Mouse (Mus musculus) stomach, embryonic 16.5 days (tissue): Measurements from ENCODE around the gene Jmjd1c. TPM values are rescaled to one million over a fixed set of nuclear protein-coding genes. Genes with fewer than 3 reads are reported as not detected.

Experiments
- ATAC-seq: fragments of 200-750 bp; cut with Nextera tagmentation; 2 replicates; pipeline ENCODE4 v1.8.0; 2017; ENCODE audit warnings: moderate number of reproducible peaks, moderate TSS enrichment; ENCODE audit not compliant: insufficient read depth, low FRiP score
- H3K27ac ChIP-seq: fragments of 300-500 bp; sonication (generic); 2 replicates; pipeline ENCODE4 v1.5.1; 2014; ENCODE audit warnings: low read length
- H3K27me3 ChIP-seq: fragments of 300-500 bp; sonication (generic); 2 replicates; pipeline ENCODE4 v1.6.1; 2014; ENCODE audit warnings: low read length, control low read depth, mixed read lengths; ENCODE audit not compliant: control insufficient read depth, insufficient read depth
- H3K36me3 ChIP-seq: fragments of 300-500 bp; sonication (generic); 2 replicates; pipeline ENCODE4 v1.6.1; 2014; ENCODE audit warnings: low read length; ENCODE audit not compliant: control insufficient read depth, insufficient read depth
- H3K4me1 ChIP-seq: fragments of 300-500 bp; sonication (generic); 2 replicates; pipeline ENCODE4 v1.6.1; 2014; ENCODE audit warnings: low read length, control low read depth, mixed read lengths; ENCODE audit not compliant: control insufficient read depth, insufficient read depth
- H3K4me2 ChIP-seq: fragments of 300-500 bp; sonication (generic); 2 replicates; pipeline ENCODE4 v1.6.1; 2014; ENCODE audit warnings: low read depth, low read length, mixed read lengths
- H3K4me3 ChIP-seq: fragments of 300-500 bp; sonication (generic); replicated peaks from 2 replicates; pipeline ENCODE4 v1.5.1; 2014; ENCODE audit warnings: mild to moderate bottlenecking, low read length
- H3K9ac ChIP-seq: fragments of 300-500 bp; sonication (generic); 2 replicates; pipeline ENCODE4 v1.6.1; 2014; ENCODE audit warnings: low read length
- H3K9me3 ChIP-seq: fragments of 300-500 bp; sonication (generic); replicated peaks from 2 replicates; pipeline ENCODE4 v1.6.1; 2016; ENCODE audit warnings: low read length, control low read depth; ENCODE audit not compliant: control insufficient read depth
- WGBS: fragments of 180-500 bp; shearing (Covaris S2); extraction: QIAGEN DNeasy Blood & Tissue Kit; methylation state at CpG from one replicate; pipeline ENCODE4 v1.1.7; 2014; 5-methylcytosine and 5-hydroxymethylcytosine counted together
- polyA plus RNA-seq: library from polyadenylated mRNA; unstranded; fragments of >200 nt; fragmentation: Nextera tagmentation; extraction: Ambion mirVana; gene quantifications from 2 replicates; pipeline ENCODE4 v1.2.1, GENCODE M21; 2015

Gene Jmjd1c
- polyA plus RNA-seq, 1 experiment from 2014 or later = 30.3 TPM

DNA sequence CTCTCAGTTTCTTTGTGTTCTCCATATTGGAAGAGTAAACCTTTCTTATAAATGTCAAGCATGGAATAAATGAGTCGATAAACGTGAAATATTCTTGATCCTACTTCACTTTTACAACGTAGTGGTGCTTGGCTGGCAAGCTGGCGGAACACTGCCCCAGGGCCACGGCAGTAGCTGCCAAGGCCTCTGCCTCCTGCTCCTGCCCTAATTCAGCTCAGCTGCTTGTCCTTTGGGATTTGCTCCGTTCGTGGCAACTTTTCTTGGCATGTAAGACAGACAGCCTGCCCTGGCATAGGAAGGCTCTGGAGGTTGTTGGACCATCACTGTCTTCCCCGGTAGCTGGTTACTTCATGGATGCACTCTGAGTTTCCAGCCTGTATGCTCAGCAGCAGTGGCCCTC, 20.3 kb downstream of the Jmjd1c start:
- H3K27me3 ChIP-seq = no peaks in the 10 kb centered on the region
- no peak overlapping the region for H3K9ac ChIP-seq
- H3K9me3 ChIP-seq = no peaks in the 10 kb centered on the region
- no peak overlapping the region for H3K4me2 ChIP-seq
- no peaks in the 10 kb centered on the region for H3K36me3 ChIP-seq
- WGBS = 67% methylated on average over 8 of the region's 8 CpGs
- H3K4me1 ChIP-seq = peaks cover 16% of the 10 kb centered on the region
- no peak overlapping the region for H3K4me3 ChIP-seq
- ATAC-seq = no peak
- H3K27ac ChIP-seq = no peak overlapping the region; the same call in 1 of the 2 replicates

DNA sequence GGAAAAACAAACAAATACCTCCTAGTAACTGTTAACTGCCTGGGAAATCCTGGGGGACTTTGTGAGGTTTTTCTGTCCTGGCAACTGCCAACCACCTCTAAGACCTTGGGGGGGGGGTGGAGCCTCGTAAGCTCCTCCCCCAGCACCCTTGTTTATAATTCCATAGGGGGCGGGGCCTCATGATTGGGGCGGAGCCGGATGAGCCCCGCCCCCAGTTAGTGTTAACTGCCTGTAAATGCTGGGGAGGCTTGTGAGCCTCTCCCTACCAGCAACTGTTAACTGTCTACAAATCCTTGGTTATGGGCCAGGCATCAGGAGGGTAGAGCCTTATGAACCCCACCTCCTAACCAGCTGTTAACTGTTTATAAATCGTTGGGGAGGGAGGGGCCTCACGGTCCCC, 23.4 kb downstream of the Jmjd1c start:
- no peak overlapping the region for H3K9ac ChIP-seq
- no peaks in the 10 kb centered on the region for H3K9me3 ChIP-seq
- ATAC-seq = no peak
- H3K4me1 ChIP-seq = peaks cover 16% of the 10 kb centered on the region
- 42% methylated on average over 7 of the region's 7 CpGs for WGBS
- H3K27ac ChIP-seq = no peak overlapping the region
- H3K4me2 ChIP-seq = no peak overlapping the region
- H3K36me3 ChIP-seq = no peaks in the 10 kb centered on the region
- no peaks in the 10 kb centered on the region for H3K27me3 ChIP-seq
- no peak overlapping the region for H3K4me3 ChIP-seq

DNA sequence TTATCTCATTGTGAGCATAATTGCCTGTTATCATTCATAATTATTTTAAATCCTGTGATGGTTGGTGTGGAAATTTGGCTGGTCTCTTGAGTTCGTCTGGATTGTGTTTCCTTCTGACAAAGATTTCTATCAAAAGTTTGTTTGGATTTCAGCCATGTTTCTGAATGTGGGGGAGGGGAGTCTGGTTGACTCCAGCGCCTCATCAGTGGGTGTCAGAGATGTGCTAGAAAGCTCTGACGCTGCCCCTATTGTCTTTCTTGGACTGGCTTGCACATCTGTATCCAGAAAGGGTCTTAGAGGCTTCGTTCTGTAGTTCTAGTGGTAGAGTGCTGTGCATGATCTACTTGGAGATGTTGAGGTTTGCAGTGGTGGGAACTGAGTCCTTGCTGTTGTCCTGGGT, 24.3 kb downstream of the Jmjd1c start:
- Histone ChIP-seq H3K36me3 (no peaks in the 10 kb centered on the region), H3K9me3 (no peaks in the 10 kb centered on the region), H3K4me2 (no peak overlapping the region), H3K4me1 (peaks cover 12% of the 10 kb centered on the region), H3K27ac (no peak overlapping the region), H3K27me3 (no peaks in the 10 kb centered on the region), H3K4me3 (no peak overlapping the region), H3K9ac (no peak overlapping the region)
- ATAC-seq = no peak
- 56% methylated on average over 4 of the region's 4 CpGs for WGBS

DNA sequence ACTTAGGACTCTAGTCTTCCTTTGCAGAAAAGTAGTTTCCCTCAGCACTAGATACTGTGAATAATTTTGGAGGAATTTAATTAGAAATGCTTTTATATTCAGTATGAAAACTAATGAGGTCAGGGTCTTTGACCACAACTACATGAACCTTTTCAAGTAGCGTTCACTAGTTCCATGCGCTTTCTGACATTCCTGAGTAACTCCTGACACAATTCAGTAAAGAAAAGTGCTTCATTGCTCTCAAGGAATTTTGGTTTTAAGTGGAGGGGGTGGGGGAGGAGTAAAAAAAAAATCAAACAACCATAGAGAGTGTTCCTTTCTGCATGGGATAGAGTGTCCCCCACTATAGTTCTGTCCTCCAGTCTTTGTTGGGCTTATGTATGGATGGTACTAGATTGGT, 24.7 kb downstream of the Jmjd1c start:
- no peak overlapping the region for H3K9ac ChIP-seq
- 78% methylated on average over 2 of the region's 2 CpGs for WGBS
- ATAC-seq = no peak

DNA sequence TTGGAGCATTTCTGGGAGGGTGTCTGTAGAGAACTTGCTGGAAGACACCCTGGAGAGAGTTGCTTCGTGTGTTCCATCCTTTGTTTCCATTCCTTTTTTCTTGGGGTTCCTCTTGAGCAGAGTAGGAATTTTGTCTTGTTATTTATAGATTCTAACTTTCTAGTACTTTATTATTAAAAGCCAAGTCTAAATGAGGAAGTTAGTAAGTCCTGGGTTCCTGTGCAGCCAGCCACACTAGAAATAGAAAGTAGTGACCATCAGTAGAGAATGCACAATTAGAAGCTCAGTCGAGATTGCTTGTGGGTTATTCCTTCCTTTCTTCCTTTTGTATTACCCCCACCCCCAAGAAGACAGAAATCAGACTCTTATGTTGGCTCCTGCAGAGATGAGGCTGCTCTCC, 27.8 kb downstream of the Jmjd1c start:
- peaks cover 10% of the 10 kb centered on the region; the same call in 1 of the 2 replicates for H3K4me1 ChIP-seq
- 65% methylated on average over 2 of the region's 2 CpGs for WGBS
- ATAC-seq = no peak

More for the DNA sequence above, 24.7 kb downstream of the Jmjd1c start:
- Histone ChIP-seq H3K36me3 (no peaks in the 10 kb centered on the region), H3K4me1 (peaks cover 8% of the 10 kb centered on the region), H3K4me2 (no peak overlapping the region), H3K27ac (no peak overlapping the region), H3K9me3 (no peaks in the 10 kb centered on the region), H3K4me3 (no peak overlapping the region), H3K27me3 (no peaks in the 10 kb centered on the region)

DNA sequence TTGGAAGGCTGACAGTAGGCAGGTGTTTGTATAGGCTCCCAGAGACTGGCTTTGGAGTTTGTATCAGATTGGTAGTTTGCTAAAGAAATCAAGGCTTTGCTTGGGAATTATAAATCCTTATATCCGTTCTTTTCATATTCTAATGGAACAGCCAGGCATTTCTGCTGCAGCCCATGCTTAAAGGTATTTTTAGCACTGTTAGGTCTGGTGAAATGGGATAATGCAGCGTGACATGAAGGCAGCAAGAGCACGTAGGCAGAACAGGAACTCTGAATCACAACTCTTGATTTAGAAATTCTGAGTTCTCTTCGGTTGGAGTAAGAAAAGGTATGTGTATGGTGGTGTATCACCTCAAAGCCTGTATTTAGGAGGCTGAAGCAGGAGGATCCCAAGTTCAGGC, 28.2 kb downstream of the Jmjd1c start:
- H3K4me2 ChIP-seq = no peak overlapping the region
- H3K27ac ChIP-seq = no peak overlapping the region
- H3K4me3 ChIP-seq = no peak overlapping the region
- H3K27me3 ChIP-seq = no peaks in the 10 kb centered on the region
- H3K4me1 ChIP-seq = peaks cover 14% of the 10 kb centered on the region; the same call in 1 of the 2 replicates
- H3K9me3 ChIP-seq = no peaks in the 10 kb centered on the region
- no peak for ATAC-seq
- WGBS = 75% methylated on average over 4 of the region's 4 CpGs
- H3K36me3 ChIP-seq = no peaks in the 10 kb centered on the region
- H3K9ac ChIP-seq = no peak overlapping the region

More for the DNA sequence above, 27.8 kb downstream of the Jmjd1c start:
- Histone ChIP-seq H3K9me3 (no peaks in the 10 kb centered on the region), H3K36me3 (no peaks in the 10 kb centered on the region), H3K4me3 (no peak overlapping the region), H3K4me2 (no peak overlapping the region), H3K27me3 (no peaks in the 10 kb centered on the region), H3K27ac (no peak overlapping the region), H3K9ac (no peak overlapping the region)

DNA sequence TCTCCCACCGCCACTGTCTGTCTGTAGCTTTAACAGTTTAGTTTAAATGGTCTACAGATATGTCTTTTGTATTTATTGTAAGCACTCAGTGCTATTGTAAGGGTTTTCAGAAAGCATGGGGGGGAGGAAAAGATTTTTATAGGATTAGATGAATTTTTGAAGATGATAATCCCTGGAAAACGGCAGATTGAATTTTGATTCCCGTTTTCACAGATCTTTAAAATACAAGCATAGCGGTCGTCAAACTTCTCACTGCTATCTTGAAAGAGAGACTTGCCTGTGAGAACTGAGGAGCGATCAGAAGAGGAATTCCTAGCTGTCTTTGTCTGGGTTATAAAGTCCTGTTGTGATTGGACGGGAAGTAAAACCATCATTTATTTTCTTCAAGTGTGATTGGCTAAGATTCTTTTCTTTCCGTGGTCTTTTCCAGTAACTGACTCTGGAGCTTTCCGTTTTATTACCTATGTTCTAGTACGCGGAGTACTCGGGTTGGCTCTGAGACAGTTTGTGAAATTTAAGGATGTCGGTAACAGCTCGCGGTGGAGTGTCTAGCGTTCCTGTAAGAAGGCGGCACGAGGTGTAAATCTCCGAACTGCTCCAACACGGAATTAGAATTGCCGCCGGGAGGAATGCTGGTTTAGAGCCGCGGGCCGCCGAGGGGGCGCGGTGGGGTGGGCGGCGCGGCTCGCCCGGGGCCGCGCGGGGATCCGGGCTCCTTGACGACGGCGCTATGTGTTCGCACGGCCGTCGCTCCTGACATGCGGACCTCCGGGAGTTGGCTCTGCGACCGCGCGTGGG, 30.3 kb downstream of the Jmjd1c start:
- 1% methylated on average over 41 of the region's 50 CpGs for WGBS
- H3K4me1 ChIP-seq = peaks cover 15% of the 10 kb centered on the region; the same call in 1 of the 2 replicates
- H3K27ac ChIP-seq = peak overlapping the region; percentile 74
- peak overlapping the region; percentile 95 for H3K4me2 ChIP-seq
- no peaks in the 10 kb centered on the region for H3K9me3 ChIP-seq
- peak overlapping the region; percentile 83 for H3K4me3 ChIP-seq
- H3K9ac ChIP-seq = peak overlapping the region; percentile 90
- no peaks in the 10 kb centered on the region for H3K27me3 ChIP-seq
- no peaks in the 10 kb centered on the region for H3K36me3 ChIP-seq
- ATAC-seq = peak; percentile 80

DNA sequence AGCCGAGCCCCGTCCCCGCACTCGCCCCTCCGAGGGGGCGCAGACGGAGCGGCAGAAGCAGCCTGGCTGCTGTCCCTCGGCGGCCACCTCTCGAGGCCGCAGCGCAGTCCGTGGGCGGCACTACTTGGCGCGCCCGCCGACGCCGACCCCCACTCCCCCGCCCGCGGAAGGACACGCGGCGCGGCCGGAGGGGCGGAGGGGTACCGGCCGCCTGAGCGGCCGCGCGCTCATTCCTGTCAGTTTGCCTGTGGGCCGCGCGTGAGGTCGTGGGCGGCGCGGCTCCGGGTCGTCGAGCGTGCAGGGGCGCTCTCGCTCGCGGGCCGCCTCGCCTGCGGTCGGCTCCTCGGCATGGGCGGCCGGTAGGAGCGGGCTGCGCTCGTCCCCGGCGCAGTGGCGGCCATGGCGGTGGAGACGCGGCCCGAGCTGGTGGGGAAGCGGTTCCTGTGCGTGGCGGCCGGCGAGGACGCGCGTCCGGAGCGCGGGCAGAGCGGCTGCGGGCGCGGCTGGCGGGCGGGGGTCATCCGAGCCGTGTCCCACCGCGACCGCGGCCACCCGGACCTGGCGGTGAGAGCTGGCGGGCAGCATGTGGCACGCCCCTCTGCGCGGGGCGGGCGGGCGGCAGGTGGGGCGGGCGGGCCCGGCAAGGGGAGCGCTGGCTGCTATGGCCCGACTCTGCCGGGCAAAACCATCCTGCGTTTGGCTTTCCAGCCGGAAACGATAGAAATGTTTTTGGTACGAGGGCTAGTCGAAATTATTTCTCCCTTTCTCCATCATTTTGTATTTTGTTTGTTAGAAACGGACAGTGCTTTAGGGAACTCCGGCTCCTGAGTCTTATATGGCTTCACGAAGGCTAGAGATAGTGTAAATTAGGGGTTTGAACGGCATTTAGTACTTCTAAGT, 31.2 kb downstream of the Jmjd1c start:
- H3K36me3 ChIP-seq = no peaks in the 10 kb centered on the region
- peak overlapping the region; percentile 74 for H3K27ac ChIP-seq
- WGBS = under 1% methylated on average over 113 of the region's 115 CpGs
- H3K4me1 ChIP-seq = peaks cover 15% of the 10 kb centered on the region; the same call in 1 of the 2 replicates
- no peaks in the 10 kb centered on the region for H3K9me3 ChIP-seq
- ATAC-seq = peak; percentile 77
- H3K9ac ChIP-seq = peak overlapping the region; percentile 90
- no peaks in the 10 kb centered on the region for H3K27me3 ChIP-seq
- H3K4me2 ChIP-seq = peak overlapping the region; percentile 95
- peak overlapping the region; percentile 83 for H3K4me3 ChIP-seq

DNA sequence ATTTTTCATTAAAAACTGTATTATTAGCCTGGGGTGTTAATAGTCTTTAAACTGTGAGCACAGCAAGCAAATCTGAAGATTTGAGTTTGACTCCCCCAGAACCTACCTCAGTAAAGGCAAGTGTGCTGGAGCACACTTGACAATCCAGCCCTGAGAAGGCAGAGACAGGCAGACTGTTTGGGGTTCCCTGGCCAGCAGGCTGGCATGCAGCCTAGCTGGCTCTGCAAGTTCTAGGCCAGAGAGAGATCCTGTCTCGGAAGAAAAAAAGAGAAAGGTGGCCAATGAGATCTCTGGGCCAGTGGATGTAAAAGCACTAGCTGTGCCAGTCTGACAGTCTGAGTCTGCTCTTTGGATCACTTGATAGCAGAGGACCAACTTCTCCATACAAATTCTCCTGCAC, 33.6 kb downstream of the Jmjd1c start:
- no peak for ATAC-seq
- 62% methylated on average over 1 of the region's 1 CpGs for WGBS
- no peak overlapping the region for H3K27ac ChIP-seq
- H3K36me3 ChIP-seq = no peaks in the 10 kb centered on the region
- H3K4me1 ChIP-seq = 0 out of 2 replicates have a peak, but pooled peaks cover 15% of the 10 kb centered on the region
- no peak overlapping the region for H3K4me3 ChIP-seq
- H3K9me3 ChIP-seq = no peaks in the 10 kb centered on the region
- no peak overlapping the region for H3K9ac ChIP-seq
- H3K4me2 ChIP-seq = no peak overlapping the region
- H3K27me3 ChIP-seq = no peaks in the 10 kb centered on the region
